8 mouse cellular contexts compared by ENCODE assay signal in the genomic region with DNA sequence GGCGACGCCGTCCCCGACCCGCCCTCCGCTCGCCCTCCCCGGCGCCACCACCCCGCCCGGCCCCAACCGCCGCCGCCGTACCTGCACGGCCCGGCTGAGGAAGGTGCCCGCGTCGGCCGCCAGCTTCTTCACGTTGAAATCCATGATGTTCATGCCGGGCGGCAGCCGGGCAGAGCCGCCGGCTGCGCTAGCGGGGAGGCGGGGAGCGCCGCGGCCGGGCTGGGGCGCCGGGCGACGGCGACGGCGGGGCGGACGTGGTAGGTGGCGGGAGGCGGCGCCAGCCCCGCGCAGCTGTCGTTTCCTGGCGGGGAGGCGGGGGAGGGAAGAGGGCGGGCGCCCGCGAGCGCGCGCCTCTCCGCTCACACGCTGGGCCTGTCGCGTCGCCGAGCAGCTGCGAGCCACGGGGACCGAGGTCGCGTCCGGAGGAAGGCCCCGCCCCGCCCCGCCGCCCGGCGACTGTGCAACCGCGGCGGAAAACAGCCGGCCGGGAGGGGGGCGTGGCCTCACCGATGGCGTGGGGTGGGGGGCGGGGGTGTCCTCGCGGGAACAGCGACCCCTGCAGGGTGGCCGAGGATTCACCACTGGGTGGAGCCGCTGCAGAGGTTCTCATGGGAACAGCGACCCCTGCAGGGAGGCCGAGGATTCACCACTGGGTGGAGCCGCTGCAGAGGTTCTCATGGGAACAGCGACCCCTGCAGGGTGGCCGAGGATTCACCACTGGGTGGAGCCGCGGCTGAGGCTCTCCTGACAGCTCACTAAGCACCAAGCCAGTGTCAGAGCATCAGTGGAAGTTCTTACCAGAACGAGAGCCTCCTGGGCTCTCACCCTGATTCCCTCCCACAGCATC. TPM values are rescaled to one million over a fixed set of nuclear protein-coding genes. Genes with fewer than 3 reads are reported as not detected.
A peak's percentile ranks its signal among the peaks of the same experiment; 100 is the strongest.
DNase-seq lines count a peak whose midpoint lies in the region; ATAC-seq lines count a peak whose summit lies in the region.

A gene (minus strand): TSS at position 435 of the 847 bp plus-strand sequence.

- peak within 1 kb of the TSS; percentile 81 for H3K4me3 ChIP-seq in hindbrain, embryonic 16.5 days (ENCODE audit: low read length)
- peak within 1 kb of the TSS; percentile 84 for H3K4me3 ChIP-seq in macrophage (ENCODE audit: inconsistent target)

- no peaks in the 10 kb centered on the region for H3K27me3 ChIP-seq in hindbrain, embryonic 16.5 days (replicated peaks; ENCODE audit: control insufficient read depth, insufficient read depth, low read length)

- peaks cover 40% of the 10 kb centered on the region for H3K79me2 ChIP-seq in macrophage (ENCODE audit: inconsistent target)

- ATAC-seq in hindbrain, embryonic 16.5 days = peak; percentile 94

- under 1% methylated on average over 46 of the region's 98 CpGs for WGBS in hindbrain, embryonic 16.5 days
- WGBS in macrophage (ENCODE audit: missing documents) = under 1% methylated on average over 61 of the region's 98 CpGs

- H3K27ac ChIP-seq in hindbrain, embryonic 16.5 days (ENCODE audit: low read depth, low read length) = peak within 1 kb of the TSS; percentile 99
- peak within 1 kb of the TSS; percentile 99 for H3K27ac ChIP-seq in macrophage

- H3K9ac ChIP-seq in hindbrain, embryonic 16.5 days (ENCODE audit: low read depth, low read length) = peak within 1 kb of the TSS; percentile 95

- H3K9me3 ChIP-seq in hindbrain, embryonic 16.5 days (ENCODE audit: control insufficient read depth, low read length) = no peaks in the 10 kb centered on the region

- H3K4me1 ChIP-seq in hindbrain, embryonic 16.5 days (ENCODE audit: control insufficient read depth, insufficient read depth, low read depth, low read length) = peaks cover 20% of the 10 kb centered on the region

- H3K36me3 ChIP-seq in hindbrain, embryonic 16.5 days (ENCODE audit: control insufficient read depth, insufficient read depth, low read length) = no peaks in the 10 kb centered on the region
- peaks cover 1% of the 10 kb centered on the region; the same call in 1 of the 2 replicates for H3K36me3 ChIP-seq in macrophage (ENCODE audit: inconsistent target)

- DNase-seq in T-cell, adult 2 months (ENCODE audit: low spot score) = peak; percentile 97
- DNase-seq in cerebellum, postnatal 36 days = peak; percentile 99
- DNase-seq in gastrocnemius, adult 18-20 months (ENCODE audit: low spot score) = peak; percentile 98
- peak; percentile 96 to 99 for DNase-seq in left cerebral cortex, adult 18-20 months (ENCODE audit: low spot score in 2 of 2)
- DNase-seq in right cerebral cortex, adult 18-20 months = peak; percentile 94
- peak; percentile 96 for DNase-seq in urinary bladder, postnatal 10 days (ENCODE audit: low spot score)

- peak within 1 kb of the TSS; percentile 66 for H3K4me2 ChIP-seq in hindbrain, embryonic 16.5 days (ENCODE audit: low read length)

RNA-seq across cellular contexts. Expression of the gene that starts here (rescaled TPM):
- 100 to 1,000 TPM; 332 to 386 TPM for total RNA-seq in gastrocnemius, adult 18-20 months (2021)
- polyA plus RNA-seq in hindbrain, embryonic 16.5 days (2015; fragmentation: Nextera tagmentation; extraction: Ambion mirVana) = 95.4 and 113 TPM in 2 replicates
- total RNA-seq in left cerebral cortex, adult 18-20 months (2021) = 10 to 100 TPM; 56.7 to 59.3 TPM
- 100 to 1,000 TPM in 9 of 26 experiments, 10 to 100 TPM in 17; 50.8 to 138 (median 89.0) TPM for total RNA-seq in macrophage (2018; cell fraction: chromatin; rRNA removed)
- total RNA-seq in macrophage (2018; cell fraction: cytosol; rRNA removed) = 100 to 1,000 TPM; 324 to 512 (median 380) TPM
- total RNA-seq in macrophage (2018; cell fraction: nucleus; rRNA removed) = 100 to 1,000 TPM in 21 of 26 experiments, 10 to 100 TPM in 5; 77.4 to 176 (median 127) TPM
- 204 to 482 TPM (median 327 TPM) in 3 replicates for polyA plus RNA-seq in macrophage (2018)

Comparison
In these comparisons a context has a peak if more than half of its experiments do, and no peak if none do; other contexts are left out.
1. Peak in every context shown above with its lines: DNase-seq, ATAC-seq, H3K4me3 ChIP-seq and H3K27ac ChIP-seq.
2. RNA of the gene that starts here (total RNA-seq): 332 to 386 TPM in gastrocnemius, adult 18-20 months; 56.7 to 59.3 TPM in left cerebral cortex, adult 18-20 months; every median in the first group is over 4 times any median in the second.